Mouse (Mus musculus): ENCODE measurements around the gene Rad17.

- TF ChIP-seq CTCF (IDR thresholded peaks at IDR 0.05; ENCODE audit: low read depth, low read length) (no peak), POLR2A (IDR thresholded peaks at IDR 0.05; ENCODE audit: insufficient read depth, low read length) (no peak), EP300 (IDR thresholded peaks at IDR 0.05; ENCODE audit: insufficient read depth, low read depth, low read length) (no peak)
Observed at GRCm38 (mm10) chr13:100681615-100682014, 30.8 kb upstream of the Rad17 start.

All from ES-Bruce4 (cell line).